Comparison of ENCODE assay signal across 9 mouse cellular contexts in the genomic region with DNA sequence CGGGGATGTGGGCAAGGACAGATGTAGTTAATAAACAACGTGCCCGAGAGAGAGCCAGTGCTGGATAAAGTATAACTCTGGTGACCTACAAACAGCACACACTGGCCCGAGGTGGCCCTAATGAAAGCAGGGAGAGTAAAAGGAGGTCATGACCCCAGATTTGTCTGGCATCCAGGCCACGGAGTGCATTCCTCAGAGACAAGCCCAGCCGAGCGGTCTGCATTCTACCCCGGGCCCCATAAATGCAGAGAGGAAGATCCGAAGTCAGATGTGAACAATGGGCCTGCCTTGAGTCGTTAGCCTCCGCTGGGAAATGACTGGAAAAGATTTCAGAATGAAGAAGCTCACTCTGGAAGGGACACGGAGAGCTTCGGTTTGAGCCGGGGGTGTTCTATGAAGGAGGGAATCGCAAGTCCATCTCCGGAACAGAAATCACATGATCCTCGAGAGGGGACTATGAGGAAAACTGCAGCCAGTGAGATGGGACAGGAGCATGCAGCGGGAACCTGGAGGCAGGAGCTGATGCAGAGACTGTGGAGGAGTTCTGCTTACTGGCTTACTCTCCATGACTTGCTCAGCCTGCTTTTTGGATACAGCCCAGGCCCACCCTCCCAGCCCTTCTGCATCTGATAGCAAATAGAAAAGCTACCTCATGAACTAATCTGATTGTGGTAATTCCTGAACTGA.
DNase-seq lines count a peak whose midpoint lies in the region; ATAC-seq and TF ChIP-seq lines count a peak whose summit lies in the region.
"Had no signal": no experiment of that assay in that cellular context is flagged by ENCODE, and none has a peak within 500 bp of the region (broad histone marks: within the 10 kb centered on the region; RNA-seq: fewer than 3 reads in every experiment).

No protein-coding gene starts in this region.

- DNase-seq in midbrain, embryonic 10.5 days (ENCODE audit: low spot score) = peak; percentile 69
- no peak for DNase-seq in midbrain, postnatal 0 days (ENCODE audit: low spot score)
- peak; percentile 58 to 74 for DNase-seq in kidney, postnatal 4 days
- peak; percentile 93 for DNase-seq in retina, embryonic 14.5 days (ENCODE audit: low spot score)
- DNase-seq in testis, postnatal 10 days (ENCODE audit: low spot score) = no peak
- DNase-seq in right cerebral cortex, postnatal 10 days (ENCODE audit: low spot score in 2 of 2) = no peak
- DNase-seq in cerebellum, postnatal 36 days = no peak

- 28% methylated on average over 18 of the region's 18 CpGs for WGBS in midbrain, embryonic 10.5 days
- WGBS in midbrain, postnatal 0 days = 29% methylated on average over 18 of the region's 18 CpGs
- WGBS in embryonic facial prominence, embryonic 15.5 days = 18% methylated on average over 18 of the region's 18 CpGs

- H3K27me3 ChIP-seq in midbrain, embryonic 10.5 days (ENCODE audit: low read depth, poor library complexity, severe bottlenecking) = peaks cover 23% of the 10 kb centered on the region; the same call in 1 of the 2 replicates
- no peaks in the 10 kb centered on the region for H3K27me3 ChIP-seq in midbrain, postnatal 0 days (ENCODE audit: insufficient read depth, low read length)
- no peaks in the 10 kb centered on the region for H3K27me3 ChIP-seq in embryonic facial prominence, embryonic 15.5 days

- H3K9me3 ChIP-seq in midbrain, embryonic 10.5 days (replicated peaks) = peaks cover 3% of the 10 kb centered on the region; the same call in 1 of the 2 replicates
- H3K9me3 ChIP-seq in midbrain, postnatal 0 days (ENCODE audit: low read length) = no peaks in the 10 kb centered on the region
- no peaks in the 10 kb centered on the region for H3K9me3 ChIP-seq in embryonic facial prominence, embryonic 15.5 days (replicated peaks)

- no peak overlapping the region for H3K4me2 ChIP-seq in midbrain, postnatal 0 days (ENCODE audit: low read depth, low read length, poor library complexity, severe bottlenecking)
- peak overlapping the region; percentile 1; the same call in 1 of the 2 replicates for H3K4me2 ChIP-seq in embryonic facial prominence, embryonic 15.5 days (replicated peaks)

- no peak overlapping the region for H3K4me3 ChIP-seq in midbrain, embryonic 10.5 days
- no peak overlapping the region for H3K4me3 ChIP-seq in midbrain, postnatal 0 days (ENCODE audit: low read depth, low read length)
- no peak overlapping the region for H3K4me3 ChIP-seq in embryonic facial prominence, embryonic 15.5 days (replicated peaks)

- no peak for TF ChIP-seq CTCF in midbrain, postnatal 0 days (IDR thresholded peaks at IDR 0.05)

- peak overlapping the region; percentile 64 for H3K27ac ChIP-seq in midbrain, embryonic 10.5 days (replicated peaks)
- H3K27ac ChIP-seq in midbrain, postnatal 0 days (ENCODE audit: low read depth, low read length) = no peak overlapping the region
- no peak overlapping the region for H3K27ac ChIP-seq in embryonic facial prominence, embryonic 15.5 days (replicated peaks)

- H3K9ac ChIP-seq in midbrain, postnatal 0 days (replicated peaks; ENCODE audit: low read length, poor library complexity, severe bottlenecking) = no peak overlapping the region
- no peak overlapping the region for H3K9ac ChIP-seq in embryonic facial prominence, embryonic 15.5 days

- no peaks in the 10 kb centered on the region for H3K36me3 ChIP-seq in midbrain, embryonic 10.5 days
- no peaks in the 10 kb centered on the region for H3K36me3 ChIP-seq in midbrain, postnatal 0 days (ENCODE audit: insufficient read depth, low read length)
- no peaks in the 10 kb centered on the region for H3K36me3 ChIP-seq in embryonic facial prominence, embryonic 15.5 days
- H3K36me3 ChIP-seq: G1E had no signal

- peaks cover 14% of the 10 kb centered on the region for H3K4me1 ChIP-seq in midbrain, embryonic 10.5 days
- H3K4me1 ChIP-seq in midbrain, postnatal 0 days (ENCODE audit: insufficient read depth, low read length) = no peaks in the 10 kb centered on the region
- peaks cover 9% of the 10 kb centered on the region for H3K4me1 ChIP-seq in embryonic facial prominence, embryonic 15.5 days

- no peak for ATAC-seq in midbrain, postnatal 0 days (ENCODE audit: low FRiP score)
- ATAC-seq in embryonic facial prominence, embryonic 15.5 days (ENCODE audit: insufficient number of reproducible peaks, low FRiP score, low TSS enrichment, low read depth) = no peak

Comparison
In these comparisons a context has a peak if more than half of its experiments do, and no peak if none do; other contexts are left out.
1. DNase-seq: peak in midbrain, embryonic 10.5 days (single experiment), kidney, postnatal 4 days (2 of 2) and retina, embryonic 14.5 days (single experiment); none in midbrain, postnatal 0 days (single experiment), testis, postnatal 10 days (single experiment), right cerebral cortex, postnatal 10 days (0 of 2) and cerebellum, postnatal 36 days (0 of 2).